Mouse (Mus musculus) liver, embryonic 14.5 days (tissue): ENCODE measurements around the gene Gm12248. TPM values are rescaled to one million over a fixed set of nuclear protein-coding genes. Genes with fewer than 3 reads are reported as not detected.

ENCODE experiments used
- ATAC-seq: fragments of 200-750 bp; cut with Nextera tagmentation; 2 replicates; pipeline ENCODE4 v1.8.0; 2017; ENCODE audit warnings: moderate number of reproducible peaks, mild to moderate bottlenecking, moderate library complexity; ENCODE audit not compliant: insufficient read depth
- DNase-seq, 3 experiments: peaks; one replicate each; pipeline ENCODE4 v3.0.0-alpha.2; 2012 to 2013; ENCODE audit warnings: low read depth in 3 of 3, low spot score in 3 of 3
- H3K27ac ChIP-seq: fragments of 300-500 bp; sonication (generic); 2 replicates; pipeline ENCODE4 v1.5.1; 2014; ENCODE audit warnings: moderate library complexity, mild to moderate bottlenecking, control low read depth, inconsistent platforms
- H3K27me3 ChIP-seq: fragments of 300-500 bp; sonication (generic); 2 replicates; pipeline ENCODE4 v1.6.1; 2014; ENCODE audit warnings: mild to moderate bottlenecking, low read length, moderate library complexity; ENCODE audit not compliant: control insufficient read depth, insufficient read depth
- H3K36me3 ChIP-seq: fragments of 300-500 bp; sonication (generic); replicated peaks from 2 replicates; pipeline ENCODE4 v1.6.1; 2014; ENCODE audit warnings: low read depth; ENCODE audit not compliant: control insufficient read depth, insufficient read depth
- H3K4me1 ChIP-seq, 2 experiments: fragments of 200-500 bp in 1 of 2; fragments of 300-500 bp in 1 of 2; sonication (generic) in 1 of 2; replicated peaks; 2 replicates each; pipeline ENCODE4 v1.6.1; 2012 to 2014; ENCODE audit warnings: antibody characterized with exemption in 1 of 2, inconsistent platforms in 1 of 2, low read length in 1 of 2; ENCODE audit not compliant: control insufficient read depth in 2 of 2, insufficient read depth in 2 of 2
- H3K4me2 ChIP-seq: fragments of 300-500 bp; sonication (generic); 2 replicates; pipeline ENCODE4 v1.6.1; 2014; ENCODE audit warnings: low read depth, mild to moderate bottlenecking, control low read depth, moderate library complexity
- H3K4me3 ChIP-seq, 2 experiments: fragments of 200-500 bp in 1 of 2; fragments of 300-500 bp in 1 of 2; sonication (generic) in 1 of 2; 2 replicates each; pipeline ENCODE4 v1.5.1; 2012 to 2014; ENCODE audit warnings: low read depth in 2 of 2, low read length in 2 of 2, mild to moderate bottlenecking in 2 of 2, control low read depth in 1 of 2, inconsistent platforms in 1 of 2, moderate library complexity in 1 of 2; ENCODE audit not compliant: insufficient read depth in 1 of 2
- H3K9ac ChIP-seq: fragments of 300-500 bp; sonication (generic); replicated peaks from 2 replicates; pipeline ENCODE4 v1.6.1; 2014; ENCODE audit warnings: mild to moderate bottlenecking, control low read depth, moderate library complexity
- H3K9me3 ChIP-seq: fragments of 300-500 bp; sonication (generic); 2 replicates; pipeline ENCODE4 v1.6.1; 2016; ENCODE audit warnings: low read length, mixed read lengths; ENCODE audit not compliant: control insufficient read depth
- CTCF ChIP-seq: IDR thresholded peaks from 2 replicates; pipeline ENCODE4 v1.5.1; 2016; ENCODE audit warnings: antibody characterized with exemption, low read depth, control low read depth
- EP300 ChIP-seq: IDR thresholded peaks from 2 replicates; pipeline ENCODE4 v1.6.1; 2016; ENCODE audit warnings: antibody characterized with exemption, low read depth
- WGBS: fragments of 180-500 bp; shearing (Covaris S2); extraction: QIAGEN DNeasy Blood & Tissue Kit; methylation state at CpG from one replicate; pipeline ENCODE4 v1.1.7; 2014; ENCODE audit not compliant: insufficient replicate concordance; 5-methylcytosine and 5-hydroxymethylcytosine counted together
- polyA plus RNA-seq, 2 experiments: library from polyadenylated mRNA; depleted of rRNA in 1 of 2; stranded (reverse) in 1 of 2; unstranded in 1 of 2; fragments of >200 nt; fragmentation: Nextera tagmentation in 1 of 2; extraction: Ambion mirVana in 1 of 2; gene quantifications; 2 replicates each; pipeline versions ENCODE4 v1.2.1 to v1.2.3; 2012 to 2014

Gene Gm12248
- polyA plus RNA-seq, 2 experiments: not detected

GRCm38 (mm10) chr11:58017422-58017821, 75.5 kb downstream of the Gm12248 start:
- H3K36me3 ChIP-seq: peaks cover 2% of the 10 kb centered on the region; the same call in 1 of the 2 replicates
- no peaks in the 10 kb centered on the region for H3K27me3 ChIP-seq
- no peaks in the 10 kb centered on the region for H3K9me3 ChIP-seq
- H3K4me2 ChIP-seq: peak overlapping the region; percentile 1; the same call in 1 of the 2 replicates
- H3K9ac ChIP-seq: peak overlapping the region; percentile 15
- no peak for DNase-seq
- TF ChIP-seq CTCF (no peak), EP300 (no peak)
- no peak overlapping the region for H3K4me3 ChIP-seq
- ATAC-seq: no peak
- WGBS: 42% methylated on average over 1 of the region's 1 CpGs
- H3K27ac ChIP-seq: no peak overlapping the region
- H3K4me1 ChIP-seq: peaks cover 78 to 88% of the 10 kb centered on the region in 2 experiments

- 60% methylated on average over 3 of the region's 3 CpGs for WGBS
- Histone ChIP-seq H3K4me3 (no peak overlapping the region), H3K4me2 (0 out of 2 replicates have a peak overlapping the region, but pooled peaks have one; percentile 7), H3K36me3 (peaks cover 2% of the 10 kb centered on the region; the same call in 1 of the 2 replicates), H3K9me3 (no peaks in the 10 kb centered on the region), H3K27ac (peak overlapping the region; percentile 19), H3K27me3 (no peaks in the 10 kb centered on the region), H3K4me1 (peaks cover 82 to 89% of the 10 kb centered on the region in 2 experiments), H3K9ac (no peak overlapping the region)
- ATAC-seq (no peak), DNase-seq (no peak)
- no peak for TF ChIP-seq CTCF
- TF ChIP-seq EP300: no peak
These were observed 76.6 kb downstream of the Gm12248 start for GRCm38 (mm10) chr11:58016371-58016770.

- DNase-seq: no peak
- Histone ChIP-seq H3K27me3 (no peaks in the 10 kb centered on the region), H3K36me3 (peaks cover 2% of the 10 kb centered on the region; the same call in 1 of the 2 replicates), H3K9ac (0 out of 2 replicates have a peak overlapping the region, but pooled peaks have one; percentile 24), H3K4me1 (peaks cover 81 to 85% of the 10 kb centered on the region in 2 experiments), H3K4me3 (no peak overlapping the region), H3K9me3 (no peaks in the 10 kb centered on the region), H3K4me2 (peak overlapping the region; percentile 41), H3K27ac (peak overlapping the region; percentile 75)
- ATAC-seq: peak; percentile 53; the same call in 1 of the 2 replicates
- 48% methylated on average over 2 of the region's 2 CpGs for WGBS
- no peak for TF ChIP-seq CTCF
- TF ChIP-seq EP300: no peak
These were observed 77.6 kb downstream of the Gm12248 start for GRCm38 (mm10) chr11:58015339-58015738.

GRCm38 (mm10) chr11:58014604-58015003, 78.3 kb downstream of the Gm12248 start:
- peaks cover 76 to 78% of the 10 kb centered on the region in 2 experiments for H3K4me1 ChIP-seq
- TF ChIP-seq EP300: no peak
- TF ChIP-seq CTCF: no peak
- H3K9me3 ChIP-seq: no peaks in the 10 kb centered on the region
- peak overlapping the region; percentile 28 for H3K9ac ChIP-seq
- H3K27ac ChIP-seq: peak overlapping the region; percentile 75
- no peaks in the 10 kb centered on the region for H3K27me3 ChIP-seq
- no peak overlapping the region for H3K4me3 ChIP-seq
- no peaks in the 10 kb centered on the region; the same call in 1 of the 2 replicates for H3K36me3 ChIP-seq
- ATAC-seq (no peak), DNase-seq (no peak)
- peak overlapping the region; percentile 36; the same call in 1 of the 2 replicates for H3K4me2 ChIP-seq
- 40% methylated on average over 1 of the region's 1 CpGs for WGBS

Other genes with a start within 250 kb of the Gm12248 start
- 21.1 and 25.5 TPM in 2 replicates for gene Larp1, start 84.1 kb downstream of the Gm12248 start, polyA plus RNA-seq (2012; rRNA removed)
- gene Larp1, start 84.1 kb downstream of the Gm12248 start, polyA plus RNA-seq (2014; fragmentation: Nextera tagmentation; extraction: Ambion mirVana): 15.8 and 19.0 TPM in 2 replicates
- 21.5 and 26.3 TPM in 2 replicates for gene Cnot8, start 11.0 kb upstream of the Gm12248 start, polyA plus RNA-seq (2012; rRNA removed)
- gene Cnot8, start 11.0 kb upstream of the Gm12248 start, polyA plus RNA-seq (2014; fragmentation: Nextera tagmentation; extraction: Ambion mirVana): 28.9 and 34.3 TPM in 2 replicates
- gene Gemin5, start 75.4 kb upstream of the Gm12248 start, polyA plus RNA-seq (2012; rRNA removed): 4.8 and 5.9 TPM in 2 replicates
- 8.4 and 10.7 TPM in 2 replicates for gene Gemin5, start 75.4 kb upstream of the Gm12248 start, polyA plus RNA-seq (2014; fragmentation: Nextera tagmentation; extraction: Ambion mirVana)
- 53.3 and 66.0 TPM in 2 replicates for gene Mrpl22, start 78.5 kb upstream of the Gm12248 start, polyA plus RNA-seq (2012; rRNA removed)
- 101 and 102 TPM in 2 replicates for gene Mrpl22, start 78.5 kb upstream of the Gm12248 start, polyA plus RNA-seq (2014; fragmentation: Nextera tagmentation; extraction: Ambion mirVana)
- 3.6 and 4.7 TPM in 2 replicates for gene Igtp, start 106.4 kb upstream of the Gm12248 start, polyA plus RNA-seq (2012; rRNA removed)
- gene Igtp, start 106.4 kb upstream of the Gm12248 start, polyA plus RNA-seq (2014; fragmentation: Nextera tagmentation; extraction: Ambion mirVana): 6.9 and 7.6 TPM in 2 replicates
- gene Irgm2, start 106.5 kb upstream of the Gm12248 start, polyA plus RNA-seq (2012; rRNA removed): 2.4 and 2.8 TPM in 2 replicates
- 2.6 and 3.0 TPM in 2 replicates for gene Irgm2, start 106.5 kb upstream of the Gm12248 start, polyA plus RNA-seq (2014; fragmentation: Nextera tagmentation; extraction: Ambion mirVana)
- 0.61 and 0.78 TPM in 2 replicates for gene 4930438A08Rik, start 181.7 kb upstream of the Gm12248 start, polyA plus RNA-seq (2012; rRNA removed)
- gene 4930438A08Rik, start 181.7 kb upstream of the Gm12248 start, polyA plus RNA-seq (2014; fragmentation: Nextera tagmentation; extraction: Ambion mirVana): 0.99 and 1.0 TPM in 2 replicates
- gene Zfp692, start 213.9 kb upstream of the Gm12248 start, polyA plus RNA-seq (2012; rRNA removed): 18.7 and 19.8 TPM in 2 replicates
- gene Zfp692, start 213.9 kb upstream of the Gm12248 start, polyA plus RNA-seq (2014; fragmentation: Nextera tagmentation; extraction: Ambion mirVana): 5.0 and 6.7 TPM in 2 replicates
- 20.3 and 22.2 TPM in 2 replicates for gene Zfp672, start 237.2 kb upstream of the Gm12248 start, polyA plus RNA-seq (2012; rRNA removed)
- gene Zfp672, start 237.2 kb upstream of the Gm12248 start, polyA plus RNA-seq (2014; fragmentation: Nextera tagmentation; extraction: Ambion mirVana): 39.1 and 48.6 TPM in 2 replicates
- gene Sh3bp5l, start 237.6 kb upstream of the Gm12248 start, polyA plus RNA-seq (2012; rRNA removed): 9.0 and 9.1 TPM in 2 replicates
- gene Sh3bp5l, start 237.6 kb upstream of the Gm12248 start, polyA plus RNA-seq (2014; fragmentation: Nextera tagmentation; extraction: Ambion mirVana): 9.1 and 12.4 TPM in 2 replicates